Mouse (Mus musculus): ENCODE measurements around the gene Izumo1.

- no peak for TF ChIP-seq POLR2A (IDR thresholded peaks at IDR 0.05; ENCODE audit: low read depth, low read length)
- no peak for TF ChIP-seq CTCF (conservative IDR thresholded peaks at IDR 0.05; ENCODE audit: insufficient read depth, insufficient read length, low read depth, low read length)
Observed at GRCm38 (mm10) chr7:45589898-45590297, 31.7 kb upstream of the Izumo1 start.
